Mouse (Mus musculus) lung, embryonic 16.5 days (tissue): Measurements from ENCODE around the gene Mmp9. TPM values are rescaled to one million over a fixed set of nuclear protein-coding genes. Genes with fewer than 3 reads are reported as not detected.

ENCODE experiments used
- ATAC-seq: fragments of 200-750 bp; cut with Nextera tagmentation; 2 replicates; pipeline ENCODE4 v1.8.0; 2017; ENCODE audit warnings: low read depth, mild to moderate bottlenecking, moderate library complexity
- H3K27ac ChIP-seq: fragments of 300-500 bp; sonication (generic); 2 replicates; pipeline ENCODE4 v1.5.1; 2014; ENCODE audit warnings: mild to moderate bottlenecking, control low read depth, low read length
- H3K27me3 ChIP-seq: fragments of 300-500 bp; sonication (generic); 2 replicates; pipeline ENCODE4 v1.6.1; 2014; ENCODE audit warnings: low read depth, low read length, mixed read lengths; ENCODE audit not compliant: control insufficient read depth, insufficient read depth
- H3K36me3 ChIP-seq: fragments of 300-500 bp; sonication (generic); 2 replicates; pipeline ENCODE4 v1.6.1; 2014; ENCODE audit warnings: low read length; ENCODE audit not compliant: control insufficient read depth, insufficient read depth
- H3K4me1 ChIP-seq: fragments of 300-500 bp; sonication (generic); replicated peaks from 2 replicates; pipeline ENCODE4 v1.6.1; 2014; ENCODE audit warnings: low read length, mixed read lengths; ENCODE audit not compliant: control insufficient read depth, insufficient read depth
- H3K4me2 ChIP-seq: fragments of 300-500 bp; sonication (generic); 2 replicates; pipeline ENCODE4 v1.6.1; 2014; ENCODE audit warnings: low read depth, low read length, control low read depth
- H3K4me3 ChIP-seq: fragments of 300-500 bp; sonication (generic); 2 replicates; pipeline ENCODE4 v1.5.1; 2014; ENCODE audit warnings: mild to moderate bottlenecking, low read length, control low read depth
- H3K9ac ChIP-seq: fragments of 300-500 bp; sonication (generic); 2 replicates; pipeline ENCODE4 v1.6.1; 2014; ENCODE audit warnings: low read length, control low read depth
- H3K9me3 ChIP-seq: fragments of 300-500 bp; sonication (generic); 2 replicates; pipeline ENCODE4 v1.6.1; 2016; ENCODE audit warnings: low read length; ENCODE audit not compliant: control insufficient read depth
- WGBS: fragments of 180-500 bp; shearing (Covaris S2); extraction: QIAGEN DNeasy Blood & Tissue Kit; methylation state at CpG from one replicate; pipeline ENCODE4 v1.1.7; 2014; 5-methylcytosine and 5-hydroxymethylcytosine counted together
- polyA plus RNA-seq: library from polyadenylated mRNA; unstranded; fragments of >200 nt; fragmentation: Nextera tagmentation; extraction: Ambion mirVana; gene quantifications from 2 replicates; pipeline ENCODE4 v1.2.1, GENCODE M21; 2015

Mmp9 gene
- polyA plus RNA-seq, 1 experiment from 2014 or later: 7.8 TPM

DNA sequence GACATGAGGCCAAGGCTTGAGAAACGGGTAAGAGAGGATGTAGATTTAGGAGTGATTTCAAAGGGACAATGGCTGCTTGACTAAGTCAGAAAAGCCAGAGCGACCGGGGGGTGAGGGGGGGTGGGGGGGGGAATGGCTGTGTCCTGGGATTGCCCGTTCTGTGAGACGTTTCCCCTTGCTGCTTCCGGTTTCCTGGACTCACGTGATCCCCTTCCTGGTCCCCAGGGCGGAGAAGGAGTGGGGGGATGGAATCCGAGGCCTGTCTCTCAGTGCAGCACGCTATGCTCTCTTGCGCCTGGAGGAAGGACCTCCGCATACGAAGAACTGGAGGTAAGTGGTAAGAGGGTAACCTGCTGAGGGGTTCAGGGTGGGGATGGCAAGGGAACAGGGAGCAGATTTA lies 48.2 kb downstream of the Mmp9 start:
- Histone ChIP-seq H3K9ac (no peak overlapping the region), H3K27me3 (no peaks in the 10 kb centered on the region), H3K4me1 (no peaks in the 10 kb centered on the region), H3K36me3 (no peaks in the 10 kb centered on the region), H3K4me3 (no peak overlapping the region), H3K27ac (no peak overlapping the region), H3K4me2 (no peak overlapping the region), H3K9me3 (no peaks in the 10 kb centered on the region)
- ATAC-seq: peak; percentile 44; the same call in 1 of the 2 replicates
- WGBS: 42% methylated on average over 13 of the region's 13 CpGs

DNA sequence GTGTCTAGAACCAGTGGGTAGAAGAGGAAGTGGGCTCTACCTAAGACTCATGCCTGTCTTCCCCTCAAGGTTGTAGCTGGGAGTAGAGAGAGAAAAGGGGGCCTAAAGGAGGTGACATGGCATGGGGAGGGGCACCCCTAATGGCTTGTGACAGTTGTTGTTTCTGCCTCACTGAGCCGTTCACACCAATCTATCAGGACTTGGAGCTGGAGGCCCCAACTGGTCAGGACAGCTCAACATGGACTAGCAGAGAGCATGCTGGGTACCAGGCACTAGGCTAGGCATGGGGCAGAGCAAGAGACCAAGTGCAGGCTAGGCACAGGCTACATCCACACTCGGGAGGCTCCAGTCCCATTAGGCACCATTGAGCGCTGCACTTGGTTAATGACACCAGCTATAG lies 50.5 kb downstream of the Mmp9 start:
- Histone ChIP-seq H3K27ac (no peak overlapping the region), H3K4me3 (no peak overlapping the region), H3K4me2 (no peak overlapping the region), H3K9me3 (no peaks in the 10 kb centered on the region), H3K9ac (no peak overlapping the region), H3K27me3 (peaks cover 4% of the 10 kb centered on the region; the same call in 1 of the 2 replicates), H3K36me3 (no peaks in the 10 kb centered on the region), H3K4me1 (no peaks in the 10 kb centered on the region)
- 60% methylated on average over 3 of the region's 3 CpGs for WGBS
- no peak for ATAC-seq

DNA sequence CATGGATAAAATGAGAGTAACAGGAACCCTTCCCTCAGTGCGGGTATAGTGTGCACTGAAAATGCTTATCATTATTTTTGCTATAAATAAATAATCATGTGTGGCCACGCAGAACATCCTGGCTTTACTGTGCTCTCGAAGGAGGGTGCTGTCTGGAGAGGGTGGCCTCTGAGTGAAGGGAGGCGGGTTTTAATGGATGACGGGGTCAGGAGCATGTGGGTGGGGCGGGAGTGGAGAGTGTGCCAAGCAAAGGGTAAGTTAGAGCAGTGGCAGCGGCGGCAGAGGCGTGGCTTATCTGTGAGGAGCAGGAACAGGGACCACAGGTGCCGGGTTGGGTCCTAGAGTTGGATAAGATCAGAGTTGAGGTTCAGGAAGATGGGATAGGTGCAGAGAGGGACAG lies 51.2 kb downstream of the Mmp9 start:
- no peaks in the 10 kb centered on the region for H3K36me3 ChIP-seq
- no peak overlapping the region for H3K27ac ChIP-seq
- WGBS: 13% methylated on average over 10 of the region's 10 CpGs
- H3K9me3 ChIP-seq: no peaks in the 10 kb centered on the region
- no peak overlapping the region for H3K4me2 ChIP-seq
- H3K4me3 ChIP-seq: no peak overlapping the region
- H3K27me3 ChIP-seq: peaks cover 4% of the 10 kb centered on the region; the same call in 1 of the 2 replicates
- no peaks in the 10 kb centered on the region; the same call in 1 of the 2 replicates for H3K4me1 ChIP-seq
- H3K9ac ChIP-seq: no peak overlapping the region
- ATAC-seq: 0 out of 2 replicates have a peak, but pooled peaks have one; percentile 26

DNA sequence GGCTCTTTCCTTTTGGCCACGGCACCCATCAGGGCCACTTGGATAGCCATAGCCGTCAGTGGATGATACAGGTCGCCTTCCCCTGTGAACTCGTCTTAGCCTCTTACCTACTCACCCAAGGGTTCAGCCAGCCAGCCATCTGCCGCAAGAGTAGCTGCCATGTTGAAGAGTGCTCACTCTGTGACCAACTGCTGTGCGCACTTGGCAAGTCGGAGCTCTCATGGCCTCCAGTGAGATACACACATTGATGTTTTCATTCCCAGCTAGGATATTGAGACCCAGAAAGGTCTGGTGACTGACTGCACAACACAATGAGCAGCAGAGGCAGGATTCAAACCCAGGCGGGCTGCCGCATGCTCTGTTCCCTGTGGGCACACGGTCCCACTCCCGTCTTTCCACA lies 53.6 kb downstream of the Mmp9 start:
- Histone ChIP-seq H3K4me2 (no peak overlapping the region), H3K9me3 (no peaks in the 10 kb centered on the region), H3K9ac (no peak overlapping the region), H3K27me3 (peaks cover 11% of the 10 kb centered on the region), H3K27ac (no peak overlapping the region), H3K4me1 (peaks cover 17% of the 10 kb centered on the region), H3K4me3 (no peak overlapping the region), H3K36me3 (no peaks in the 10 kb centered on the region)
- no peak for ATAC-seq
- WGBS: 84% methylated on average over 11 of the region's 11 CpGs

DNA sequence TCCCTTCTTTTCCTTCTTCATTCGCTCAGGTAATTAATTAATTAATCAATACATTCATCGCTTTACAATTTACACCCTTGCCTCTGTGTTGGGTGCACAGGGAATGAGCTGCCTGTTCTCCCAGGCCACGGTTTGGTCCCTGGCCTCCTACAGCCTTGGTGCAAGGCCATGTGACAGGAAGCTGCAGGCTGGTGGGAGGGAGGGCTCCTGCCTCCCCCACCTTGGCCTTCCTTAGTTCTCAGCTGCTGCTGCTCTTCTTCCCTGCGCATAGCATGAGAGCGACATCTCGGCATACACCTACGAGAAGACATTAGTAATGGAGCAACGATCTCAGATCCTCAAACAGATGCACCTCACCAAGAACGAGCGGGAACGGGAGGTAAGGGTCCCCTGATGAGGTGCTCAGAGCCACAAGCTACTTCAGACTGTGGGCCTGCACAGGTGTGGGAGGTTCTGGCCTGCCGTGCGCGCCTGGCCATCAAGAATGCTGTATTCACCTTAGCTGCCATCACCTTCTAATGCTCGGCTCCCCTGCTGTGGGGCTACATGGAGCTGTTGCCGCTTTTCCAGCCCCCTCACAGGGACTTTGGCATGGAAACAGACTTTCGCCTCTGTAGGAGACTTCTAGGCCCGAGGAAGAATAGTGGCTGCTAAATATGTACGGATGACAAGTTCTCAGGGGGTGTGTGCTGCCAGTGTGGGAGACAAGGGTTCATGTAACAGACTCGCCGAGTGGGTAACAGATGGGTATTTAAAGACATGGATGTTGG lies 54.3 kb downstream of the Mmp9 start:
- H3K27ac ChIP-seq: no peak overlapping the region
- peaks cover 11% of the 10 kb centered on the region for H3K27me3 ChIP-seq
- H3K4me1 ChIP-seq: peaks cover 17% of the 10 kb centered on the region
- no peak overlapping the region for H3K4me3 ChIP-seq
- no peak overlapping the region for H3K4me2 ChIP-seq
- no peak for ATAC-seq
- no peaks in the 10 kb centered on the region for H3K9me3 ChIP-seq
- H3K36me3 ChIP-seq: 0 out of 2 replicates have a peak, but pooled peaks cover 1% of the 10 kb centered on the region
- WGBS: 47% methylated on average over 21 of the region's 21 CpGs
- no peak overlapping the region for H3K9ac ChIP-seq

- Histone ChIP-seq H3K4me2 (no peak overlapping the region), H3K4me3 (no peak overlapping the region), H3K27me3 (peaks cover 11% of the 10 kb centered on the region), H3K9ac (no peak overlapping the region), H3K4me1 (peaks cover 17% of the 10 kb centered on the region), H3K9me3 (no peaks in the 10 kb centered on the region), H3K27ac (no peak overlapping the region), H3K36me3 (peaks cover 3% of the 10 kb centered on the region; the same call in 1 of the 2 replicates)
- 72% methylated on average over 11 of the region's 11 CpGs for WGBS
- no peak for ATAC-seq
These were observed 55.4 kb downstream of the Mmp9 start for GRCm38 (mm10) chr2:164995976-164996375.

DNA sequence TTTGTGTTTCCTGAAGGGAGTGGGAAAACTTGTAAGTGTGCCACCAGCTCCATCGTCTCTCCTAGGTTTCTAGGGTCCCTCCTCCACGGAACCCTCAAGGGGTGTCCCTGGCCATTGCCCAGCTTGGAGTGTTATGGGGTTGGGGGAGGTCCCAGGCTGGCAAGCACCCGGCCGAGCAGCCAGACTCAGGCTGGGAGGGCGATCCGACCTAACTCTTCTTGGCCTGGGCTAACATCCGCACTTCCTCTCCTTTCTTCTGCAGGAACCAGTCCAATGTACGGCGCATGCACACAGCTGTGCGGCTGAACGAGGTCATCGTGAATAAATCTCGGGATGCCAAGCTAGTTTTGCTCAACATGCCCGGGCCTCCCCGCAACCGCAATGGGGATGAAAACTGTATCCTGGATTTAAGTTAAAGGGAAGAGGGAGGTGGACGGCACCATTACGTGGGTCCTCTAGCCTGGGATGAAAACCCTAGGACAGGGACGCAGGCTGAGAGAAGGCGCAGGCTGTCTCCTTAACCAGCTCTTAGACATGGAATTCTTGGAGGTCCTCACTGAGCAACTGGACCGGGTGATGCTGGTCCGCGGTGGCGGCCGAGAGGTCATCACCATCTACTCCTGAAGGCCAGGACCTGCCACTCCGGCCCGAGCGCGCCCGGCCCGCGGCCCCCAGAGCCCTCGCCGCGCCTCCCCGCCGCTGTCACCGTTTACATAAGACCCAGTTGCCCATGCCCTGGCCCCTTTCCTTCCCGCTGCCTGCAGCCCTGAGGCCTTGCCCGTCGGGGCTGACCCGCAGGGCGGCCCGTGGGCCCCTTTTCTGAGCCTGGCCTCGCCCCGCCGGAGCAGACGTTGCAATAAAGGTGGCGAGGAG lies 56.5 kb downstream of the Mmp9 start:
- Histone ChIP-seq H3K36me3 (peaks cover 10% of the 10 kb centered on the region), H3K27me3 (peaks cover 11% of the 10 kb centered on the region), H3K4me3 (peak overlapping the region; percentile 42), H3K9ac (peak overlapping the region; percentile 57), H3K4me2 (peak overlapping the region; percentile 66), H3K9me3 (no peaks in the 10 kb centered on the region), H3K27ac (no peak overlapping the region), H3K4me1 (peaks cover 17% of the 10 kb centered on the region)
- ATAC-seq: no peak
- 12% methylated on average over 44 of the region's 49 CpGs for WGBS

DNA sequence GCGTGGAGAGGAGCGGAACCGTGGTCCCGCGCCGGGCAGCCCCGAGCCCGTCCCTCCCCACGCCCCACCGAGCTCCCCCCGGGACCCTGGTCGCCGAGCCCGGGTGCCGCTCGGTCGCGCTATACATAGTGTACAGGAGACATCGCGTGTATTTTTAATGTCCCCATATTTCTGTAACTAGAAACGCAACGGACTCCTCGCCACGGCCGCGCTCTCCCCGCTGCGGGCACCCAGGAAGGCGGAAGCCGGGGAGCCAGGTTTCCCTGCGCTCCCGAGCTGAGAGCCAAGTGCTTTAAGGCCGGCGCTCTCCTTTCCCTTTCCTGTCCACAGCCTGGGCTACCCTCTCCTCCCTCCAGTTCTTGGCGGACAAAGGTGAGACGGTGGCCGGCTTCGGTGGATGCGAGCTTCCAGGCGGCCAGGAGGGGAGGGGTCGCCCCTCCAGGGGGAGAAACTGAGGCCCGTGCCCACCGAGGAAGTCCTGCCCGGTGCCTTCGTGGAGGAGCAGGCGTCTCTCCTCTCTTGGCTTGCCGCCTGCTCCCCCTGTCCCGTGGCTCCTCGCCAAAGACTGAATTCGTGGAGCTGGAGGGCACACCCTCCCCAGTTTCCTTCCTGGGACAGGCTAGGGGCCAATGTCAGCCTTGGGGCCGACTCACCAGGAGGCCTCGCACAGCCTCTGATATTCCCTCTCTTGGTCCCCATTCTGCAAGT lies 57.3 kb downstream of the Mmp9 start:
- H3K9ac ChIP-seq: peak overlapping the region; percentile 57
- H3K36me3 ChIP-seq: peaks cover 18% of the 10 kb centered on the region
- ATAC-seq: peak; percentile 51; the same call in 1 of the 2 replicates
- peaks cover 11% of the 10 kb centered on the region for H3K27me3 ChIP-seq
- H3K27ac ChIP-seq: no peak overlapping the region
- peak overlapping the region; percentile 66 for H3K4me2 ChIP-seq
- WGBS: under 1% methylated on average over 39 of the region's 52 CpGs
- peak overlapping the region; percentile 42 for H3K4me3 ChIP-seq
- H3K4me1 ChIP-seq: peaks cover 17% of the 10 kb centered on the region
- H3K9me3 ChIP-seq: no peaks in the 10 kb centered on the region
